Mouse (Mus musculus): ENCODE data around the gene Smcp.

The Smcp gene

DNA sequence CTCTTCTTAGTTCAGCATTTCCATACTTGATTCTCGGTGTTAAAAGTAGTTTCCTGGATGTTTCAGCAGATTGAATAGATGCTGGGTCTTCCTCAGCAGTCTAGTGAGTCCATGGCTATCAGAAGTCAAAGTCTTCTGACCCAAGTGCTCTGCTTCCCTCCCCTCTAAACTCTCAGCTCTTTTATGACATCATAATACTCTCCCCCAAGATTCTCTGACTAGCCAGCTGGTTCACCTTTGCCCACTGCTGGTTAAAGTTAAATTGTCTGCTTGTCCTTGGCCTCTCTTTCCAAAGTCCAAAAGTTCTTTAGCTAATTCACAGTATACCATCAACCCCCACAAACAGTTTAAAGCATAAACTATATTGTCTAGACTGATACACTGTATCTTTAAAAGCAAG, at the start of gene Smcp:
Gene Smcp, minus strand, starts transcription at position 140 of the 400 bp plus-strand sequence.
- no peak for DNase-seq

DNA sequence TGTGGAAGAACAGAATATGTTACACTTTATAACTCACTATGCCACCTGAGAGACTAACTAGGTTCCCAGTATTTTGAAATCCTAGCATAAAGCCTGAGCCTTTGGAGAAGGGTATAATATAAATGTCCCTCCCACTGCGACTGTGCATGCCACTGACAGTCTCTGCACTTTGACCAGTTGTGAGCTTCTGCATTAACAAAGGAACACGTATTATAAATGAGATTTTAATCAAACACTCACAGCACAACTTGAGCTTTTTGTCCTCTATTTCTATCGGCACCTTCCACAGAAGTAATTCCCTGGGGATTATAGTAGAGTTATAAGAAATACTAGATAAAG, 49.8 kb upstream of the Smcp start:
- no peak for DNase-seq

DNA sequence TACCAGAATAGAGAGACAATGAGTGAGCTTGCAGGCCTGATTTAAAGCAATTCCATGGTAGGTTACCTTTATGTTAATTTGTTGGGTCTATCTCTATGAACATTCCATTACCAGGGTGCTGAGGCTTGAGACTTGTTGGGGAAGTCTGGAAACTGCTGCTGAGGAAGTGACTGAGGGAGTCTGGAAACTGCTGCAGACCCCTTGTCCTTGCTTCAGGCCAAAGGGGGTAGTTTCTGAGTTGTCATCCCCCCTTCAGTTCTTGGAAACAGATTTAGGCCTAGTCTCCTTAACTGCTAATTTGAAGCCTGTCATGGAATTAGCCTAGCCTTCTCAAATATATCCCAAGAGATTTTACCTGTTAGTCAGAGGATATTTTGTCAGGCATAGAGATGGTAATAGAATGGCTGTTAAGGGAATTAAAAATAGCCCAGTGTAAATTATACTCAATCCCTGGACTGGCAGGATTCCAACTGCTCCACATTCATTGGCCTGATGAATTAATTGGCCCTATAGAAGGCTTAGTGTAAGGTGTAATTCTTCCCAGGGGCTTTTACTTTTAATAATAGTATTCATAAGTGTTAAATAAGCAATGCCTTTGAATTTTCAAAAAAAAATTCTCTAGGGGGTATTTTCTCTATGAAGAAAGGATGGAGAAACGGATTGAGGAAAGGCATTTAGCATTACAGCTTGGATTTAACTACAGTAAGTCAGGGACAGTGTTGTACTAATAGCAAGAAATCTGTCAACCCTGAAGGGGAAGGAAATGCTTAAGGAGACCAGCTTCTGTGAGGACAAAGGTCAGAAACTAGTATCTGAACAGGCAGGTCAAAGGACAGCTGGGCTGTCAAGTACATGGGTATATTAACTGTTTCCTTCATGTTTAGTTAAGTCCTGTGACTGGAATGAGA, 49.2 kb upstream of the Smcp start:
- no peak for DNase-seq

DNA sequence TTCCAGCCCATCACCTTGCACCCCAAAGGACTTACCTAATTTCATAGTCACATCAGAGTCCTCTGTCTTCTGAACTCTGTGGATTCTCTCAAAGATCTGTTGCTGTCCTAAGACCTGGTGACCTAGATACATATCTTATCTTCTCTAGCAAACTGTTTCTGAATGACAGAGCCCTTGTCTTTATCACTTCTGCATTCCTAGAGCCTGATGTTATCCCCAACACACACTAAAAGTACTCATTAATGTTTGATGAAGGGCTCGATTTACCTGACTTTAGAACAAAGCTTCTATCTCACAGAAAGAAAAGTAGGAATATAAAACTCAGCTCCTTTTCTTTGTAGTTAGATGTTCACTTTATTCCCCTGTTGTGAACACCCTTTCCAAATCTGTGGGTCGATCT, 32.8 kb upstream of the Smcp start, which contains the start of gene Lce6a:
Gene Lce6a, minus strand, starts transcription at position 101 of the 400 bp plus-strand sequence.
- no peak for DNase-seq

DNA sequence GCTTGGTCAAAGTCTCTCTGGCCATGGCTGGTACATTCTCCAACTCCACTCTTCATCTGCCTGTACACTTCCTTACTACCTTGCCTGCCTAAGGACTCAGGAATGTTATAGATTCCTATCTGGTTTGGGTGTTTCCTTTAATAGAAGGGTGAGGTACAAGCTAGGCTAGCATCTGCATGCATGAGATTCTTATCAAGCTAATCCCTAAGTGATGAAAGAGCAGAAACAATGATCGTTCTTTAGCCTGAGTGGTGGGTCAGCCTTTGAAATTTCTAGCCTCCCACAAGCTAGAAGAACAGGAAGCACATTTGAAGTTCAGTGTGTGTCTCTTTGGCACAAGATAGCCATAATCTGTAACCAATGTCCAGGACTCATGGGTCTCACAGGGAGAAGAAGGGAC, 21.0 kb upstream of the Smcp start:
- no peak for DNase-seq

DNA sequence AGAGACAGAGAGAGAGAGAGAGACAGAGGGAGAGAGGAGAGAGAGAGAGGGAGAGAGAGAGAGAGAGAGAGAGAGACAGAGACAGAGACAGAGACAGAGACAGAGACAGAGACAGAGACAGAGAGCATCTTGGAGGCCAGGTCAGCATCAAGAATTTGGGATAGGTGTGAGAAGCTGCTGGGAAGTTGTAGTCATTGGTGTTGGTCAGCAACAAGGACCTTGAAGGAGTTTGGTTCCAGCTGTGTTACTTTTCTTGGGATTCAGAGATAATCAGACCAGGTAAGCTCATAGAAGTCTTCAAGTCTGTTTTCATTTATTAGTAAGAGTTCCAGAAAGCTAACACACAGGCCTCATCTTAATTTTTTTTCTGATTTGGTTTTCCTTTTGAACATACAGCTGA, 18.6 kb upstream of the Smcp start, which contains the start of gene 2210017I01Rik:
Gene 2210017I01Rik, minus strand, starts transcription at position 101 of the 400 bp plus-strand sequence.
- DNase-seq, result no peak

GRCm38 (mm10) chr3:92602169-92602568, 13.4 kb upstream of the Smcp start:
- no peak for DNase-seq

DNA sequence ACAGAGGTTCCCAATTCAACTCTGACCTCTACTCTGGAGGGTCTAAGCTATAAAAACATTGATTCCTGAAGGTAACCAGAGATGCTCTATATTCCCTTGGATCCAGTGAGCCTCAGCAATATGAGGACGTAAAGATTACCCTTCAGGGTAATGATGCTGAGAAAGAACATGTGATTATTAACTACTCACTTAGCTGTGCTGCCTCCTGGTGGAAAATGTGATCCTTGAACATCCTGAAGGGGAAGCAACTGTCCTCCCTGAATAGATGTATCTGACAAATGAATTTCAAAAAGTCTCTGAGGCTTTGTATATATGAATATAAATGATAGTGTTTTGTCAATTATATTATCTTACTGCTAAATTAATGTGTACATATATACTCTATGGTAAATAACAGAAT, 11.7 kb upstream of the Smcp start:
- no peak for DNase-seq

DNA sequence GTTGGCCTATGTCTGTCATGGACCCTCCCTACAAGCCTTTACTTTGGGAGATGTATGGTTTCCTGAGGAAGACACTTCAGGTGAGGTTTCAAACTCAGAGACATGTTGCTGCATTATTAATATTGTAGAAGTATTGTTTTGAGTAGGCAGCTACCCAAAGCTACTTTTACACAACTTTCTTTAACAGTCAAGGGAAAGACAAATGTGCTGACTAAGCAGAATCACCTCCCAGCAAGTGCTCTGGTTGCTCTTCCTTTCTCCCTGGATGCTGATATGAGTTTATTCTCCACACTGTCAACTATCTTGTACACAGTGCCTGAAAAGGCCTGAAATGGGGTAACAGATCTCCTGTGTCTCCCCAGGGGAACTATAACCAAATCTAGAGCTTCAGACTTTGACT, 11.2 kb upstream of the Smcp start:
- DNase-seq, result no peak

DNA sequence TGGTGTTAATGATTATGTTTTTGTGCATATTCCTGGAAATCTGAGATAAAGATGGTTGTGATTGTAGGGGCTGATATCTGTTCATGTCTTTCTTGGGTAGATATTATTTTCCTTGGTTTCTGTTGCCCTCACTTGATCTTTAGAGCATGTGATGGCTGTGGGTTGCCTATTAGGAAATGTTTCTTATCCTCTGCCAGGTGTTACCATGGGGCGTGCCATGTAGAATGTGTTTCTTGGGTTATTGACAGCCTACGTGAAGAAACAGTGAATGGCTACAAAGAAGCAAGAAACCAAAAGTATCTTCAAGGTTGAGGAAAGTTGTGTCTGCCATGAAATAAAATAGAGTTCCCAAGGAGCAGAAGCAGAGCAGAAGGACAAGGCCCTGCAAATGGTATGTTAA, 9.6 kb upstream of the Smcp start:
- DNase-seq, result no peak

DNA sequence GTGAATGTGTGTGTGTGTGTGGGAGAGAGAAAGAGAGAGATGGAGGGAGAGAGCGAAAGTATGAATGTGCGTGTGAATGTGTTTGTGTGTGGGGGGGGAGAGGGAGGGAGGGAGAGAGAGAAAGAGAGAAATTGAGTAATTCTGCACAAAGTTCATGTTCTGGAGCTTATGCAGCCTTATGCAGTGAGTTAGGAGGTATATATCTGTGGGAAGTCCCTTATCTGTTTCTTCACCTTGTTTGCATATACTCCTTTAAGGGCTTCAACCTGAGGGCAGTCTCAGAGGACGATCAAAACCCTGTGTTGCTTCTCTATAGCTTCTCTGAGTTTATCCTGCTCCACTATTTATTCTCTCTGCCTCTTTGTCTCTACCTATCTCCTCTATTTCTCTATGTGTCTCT, 1.6 kb downstream of the Smcp start:
- no peak for DNase-seq

DNA sequence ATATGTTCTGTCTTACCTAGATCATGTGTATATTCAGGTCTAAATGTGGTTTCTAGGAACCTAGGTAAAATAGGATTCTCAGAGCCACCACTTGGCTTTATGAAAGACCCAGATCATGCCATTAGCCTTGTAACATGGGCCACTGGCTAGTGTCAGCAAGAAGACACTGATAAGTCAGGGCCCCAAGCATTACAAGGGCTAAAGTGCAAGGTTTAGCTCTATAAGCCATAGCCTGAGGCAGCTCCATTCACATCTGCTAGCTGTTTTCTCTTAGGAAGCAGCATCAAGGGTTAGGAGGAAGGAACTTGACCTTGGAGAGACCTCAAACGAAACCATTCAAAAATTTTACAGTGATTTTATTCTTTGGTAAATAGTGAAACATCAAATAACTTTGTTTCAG, 3.7 kb downstream of the Smcp start:
- no peak for DNase-seq

DNA sequence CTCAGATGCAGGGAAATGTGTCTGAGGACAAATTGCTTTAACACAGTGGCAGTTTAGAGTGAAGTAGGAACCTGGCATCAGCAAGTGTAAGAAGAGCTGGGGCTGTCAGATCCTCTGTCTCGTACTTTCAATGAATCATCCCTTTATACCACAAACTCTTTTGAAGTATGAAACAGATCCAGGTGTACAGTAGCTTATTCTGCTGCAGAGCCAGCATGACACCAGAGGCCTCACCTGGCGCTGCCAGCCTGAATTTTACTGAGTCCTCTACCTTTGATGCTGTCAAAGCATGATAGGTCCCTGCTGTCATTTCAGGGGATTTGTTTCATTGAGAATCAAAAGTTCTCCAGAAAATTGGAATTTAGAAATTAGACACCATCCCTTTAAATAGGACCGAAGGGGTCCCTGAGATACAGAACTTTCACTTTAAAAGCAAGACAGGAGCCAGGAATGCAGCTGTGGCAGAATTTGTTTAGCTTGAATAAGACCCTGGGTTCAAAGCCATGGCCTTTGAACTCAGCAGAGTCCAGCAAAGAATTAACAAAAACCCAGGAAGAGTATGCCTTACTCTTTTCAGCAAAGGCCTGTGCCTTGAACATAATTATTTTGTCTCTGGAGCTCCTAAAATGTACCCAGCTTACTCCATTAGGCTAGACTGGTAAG, 5.5 kb downstream of the Smcp start:
- no peak for DNase-seq

DNA sequence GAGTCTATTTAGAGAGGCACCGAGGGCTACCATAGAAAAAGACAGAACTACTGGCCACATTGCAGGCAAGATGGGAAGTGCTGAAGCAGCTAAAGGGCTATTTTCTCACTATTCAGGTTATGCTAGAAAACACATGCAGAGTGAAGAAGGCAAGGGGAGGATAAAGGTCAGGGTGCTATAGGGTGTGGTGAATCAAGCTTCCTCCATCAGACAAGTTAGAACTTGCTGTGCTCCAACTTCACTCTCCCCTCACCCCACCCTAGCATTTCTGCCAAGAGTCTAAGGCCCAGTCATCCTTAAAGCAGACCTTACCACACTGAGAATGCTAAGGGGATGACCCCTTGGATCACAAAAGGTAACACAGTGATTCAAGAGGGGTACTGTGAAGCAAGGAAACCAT, 9.3 kb downstream of the Smcp start:
- no peak for DNase-seq

- no peak for DNase-seq
Measured at GRCm38 (mm10) chr3:92578652-92579413, 10.0 kb downstream of the Smcp start.

DNA sequence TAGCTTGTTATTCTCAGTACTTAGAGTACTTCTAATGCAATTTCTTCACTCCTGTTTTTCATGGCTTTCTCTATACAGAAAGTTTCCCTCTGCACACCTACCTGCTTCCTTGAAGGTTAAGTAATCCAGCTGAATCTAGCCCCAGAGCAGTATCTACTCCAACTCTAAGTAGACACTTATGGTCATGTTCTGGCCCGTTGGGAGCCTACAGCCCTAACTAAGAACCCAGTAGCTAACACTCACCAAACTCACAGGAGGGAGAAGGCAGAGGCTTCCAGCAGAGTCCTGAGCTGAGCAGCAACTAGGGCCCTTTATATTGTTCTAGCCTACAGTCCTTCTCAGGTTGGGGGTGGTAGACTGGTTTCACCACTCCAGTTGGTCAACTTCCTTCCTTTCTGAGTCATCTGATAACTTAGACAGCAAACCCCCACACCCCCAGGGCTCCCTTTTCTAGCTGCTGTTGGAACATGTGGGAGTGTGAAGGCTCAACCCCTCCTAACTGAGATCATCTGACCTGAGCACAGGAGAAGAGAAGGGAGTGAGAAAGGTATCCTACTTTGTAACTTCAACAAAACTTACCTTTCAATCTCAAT, 15.3 kb downstream of the Smcp start, which contains the start of gene Ivl:
Gene Ivl, minus strand, starts transcription at position 287 of the 593 bp plus-strand sequence.
- no peak for DNase-seq

GRCm38 (mm10) chr3:92572514-92573155, 16.2 kb downstream of the Smcp start:
- DNase-seq, result no peak

- no peak for DNase-seq
Measured at GRCm38 (mm10) chr3:92568752-92569151, 20.0 kb downstream of the Smcp start.

GRCm38 (mm10) chr3:92565418-92565817, 23.4 kb downstream of the Smcp start:
- no peak for DNase-seq

- no peak for DNase-seq
Measured at GRCm38 (mm10) chr3:92534411-92534810, 54.4 kb downstream of the Smcp start, which contains the start of gene 2310046K23Rik. Gene 2310046K23Rik, minus strand, starts transcription at chr3:92534511.

Data from heart, adult 11 months (tissue).